Mouse (Mus musculus) neural tube, embryonic 10.5 days (tissue): ENCODE results near the gene Amdhd1.

Source experiments
- DNase-seq: peaks from one replicate; pipeline ENCODE4 v3.0.0-alpha.2; 2017; ENCODE audit warnings: low spot score; ENCODE audit errors: extremely low spot score

Amdhd1 gene

DNA sequence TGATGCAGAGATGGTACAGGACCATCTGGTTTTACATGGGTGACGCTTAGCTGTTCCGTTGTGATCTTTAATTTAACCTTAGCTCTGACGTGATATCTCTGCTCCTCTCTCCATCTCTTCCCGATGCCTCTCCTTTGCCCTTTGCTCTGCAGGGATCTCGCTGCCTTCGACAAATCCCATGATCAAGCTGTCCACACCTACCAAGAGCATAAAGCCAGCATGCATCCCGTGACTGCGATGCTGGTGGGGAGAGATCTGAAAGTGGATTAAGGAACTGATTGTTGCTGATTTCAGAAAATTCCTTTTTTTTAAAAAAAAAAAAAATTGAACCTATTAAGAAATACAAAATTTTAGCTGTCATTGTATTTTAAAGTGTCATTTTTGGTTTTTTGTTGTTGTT lies 55.3 kb downstream of the Amdhd1 start:
- DNase-seq = no peak
